Mouse (Mus musculus): ENCODE measurements around the gene Dync1i1. TPM values are rescaled to one million over a fixed set of nuclear protein-coding genes. Genes with fewer than 3 reads are reported as not detected.

Gene Dync1i1
- polyA plus RNA-seq, 1 experiment from 2014 or later = 4.5 TPM

DNA sequence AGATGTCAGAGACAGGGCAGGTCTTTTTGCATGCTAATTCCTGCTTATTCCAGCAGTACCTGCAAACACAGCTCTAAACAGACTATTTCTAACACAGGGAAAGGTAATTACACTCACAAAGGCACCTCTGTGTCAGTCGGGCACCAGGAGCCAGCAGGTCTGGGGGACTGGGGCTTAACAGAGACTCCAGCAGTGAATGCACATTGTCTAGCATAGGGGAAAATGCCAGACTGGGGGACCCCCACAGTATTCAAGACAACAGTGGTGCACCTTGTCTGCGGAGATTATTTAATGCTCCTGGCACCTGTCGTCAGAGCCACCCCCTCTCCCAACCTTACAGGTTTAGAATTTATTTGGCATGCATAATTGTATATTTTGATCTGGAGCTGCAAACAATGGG, 333.1 kb downstream of the Dync1i1 start:
- no peak overlapping the region for H3K27ac ChIP-seq (replicated peaks; ENCODE audit: low read depth, low read length)
- no peaks in the 10 kb centered on the region for H3K27me3 ChIP-seq (ENCODE audit: control insufficient read depth, insufficient read depth, low read length)
- H3K4me2 ChIP-seq (ENCODE audit: low read depth, low read length) = no peak overlapping the region
- 23% methylated on average over 3 of the region's 3 CpGs for WGBS
- H3K9me3 ChIP-seq (replicated peaks; ENCODE audit: control insufficient read depth, low read length) = no peaks in the 10 kb centered on the region
- ATAC-seq (replicated peaks; ENCODE audit: insufficient number of reproducible peaks, low FRiP score, low TSS enrichment, low read depth) (0 out of 2 replicates have a peak, but pooled peaks have one; percentile 48), DNase-seq (ENCODE audit: low spot score) (no peak)
- no peak overlapping the region for H3K9ac ChIP-seq (replicated peaks; ENCODE audit: low read length)
- H3K4me1 ChIP-seq (ENCODE audit: control insufficient read depth, insufficient read depth, low read length) = no peaks in the 10 kb centered on the region
- no peak overlapping the region for H3K4me3 ChIP-seq (ENCODE audit: low read depth, low read length)
- no peaks in the 10 kb centered on the region for H3K36me3 ChIP-seq (replicated peaks; ENCODE audit: control insufficient read depth, insufficient read depth, low read depth, low read length)

DNA sequence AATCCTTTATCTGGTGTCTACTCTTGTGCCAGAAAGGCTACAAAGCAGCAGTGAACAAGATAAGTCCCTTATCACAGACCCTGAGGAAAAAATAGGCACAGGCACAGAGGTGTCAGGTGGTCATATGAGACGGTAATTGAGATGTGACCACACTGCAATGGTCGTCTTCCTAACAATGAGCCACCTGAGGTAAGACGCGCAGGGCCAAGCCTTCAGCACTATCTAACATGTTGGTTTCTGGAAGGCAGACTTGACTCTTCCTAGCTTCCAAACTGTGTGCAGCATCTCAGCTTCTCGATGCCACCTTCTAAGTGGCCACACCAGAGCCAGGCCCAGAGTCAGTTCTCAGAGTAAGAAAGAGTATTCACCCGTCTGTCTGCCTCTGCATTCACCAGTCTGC, 341.8 kb downstream of the Dync1i1 start:
- no peaks in the 10 kb centered on the region for H3K9me3 ChIP-seq (replicated peaks; ENCODE audit: control insufficient read depth, low read length)
- 87% methylated on average over 6 of the region's 6 CpGs for WGBS
- no peaks in the 10 kb centered on the region for H3K27me3 ChIP-seq (ENCODE audit: control insufficient read depth, insufficient read depth, low read length)
- H3K4me1 ChIP-seq (ENCODE audit: control insufficient read depth, insufficient read depth, low read length) = no peaks in the 10 kb centered on the region
- H3K9ac ChIP-seq (replicated peaks; ENCODE audit: low read length) = no peak overlapping the region
- H3K36me3 ChIP-seq (replicated peaks; ENCODE audit: control insufficient read depth, insufficient read depth, low read depth, low read length) = no peaks in the 10 kb centered on the region
- H3K27ac ChIP-seq (replicated peaks; ENCODE audit: low read depth, low read length) = no peak overlapping the region
- no peak overlapping the region for H3K4me3 ChIP-seq (ENCODE audit: low read depth, low read length)
- ATAC-seq (replicated peaks; ENCODE audit: insufficient number of reproducible peaks, low FRiP score, low TSS enrichment, low read depth) (no peak), DNase-seq (ENCODE audit: low spot score) (no peak)
- H3K4me2 ChIP-seq (ENCODE audit: low read depth, low read length) = no peak overlapping the region

DNA sequence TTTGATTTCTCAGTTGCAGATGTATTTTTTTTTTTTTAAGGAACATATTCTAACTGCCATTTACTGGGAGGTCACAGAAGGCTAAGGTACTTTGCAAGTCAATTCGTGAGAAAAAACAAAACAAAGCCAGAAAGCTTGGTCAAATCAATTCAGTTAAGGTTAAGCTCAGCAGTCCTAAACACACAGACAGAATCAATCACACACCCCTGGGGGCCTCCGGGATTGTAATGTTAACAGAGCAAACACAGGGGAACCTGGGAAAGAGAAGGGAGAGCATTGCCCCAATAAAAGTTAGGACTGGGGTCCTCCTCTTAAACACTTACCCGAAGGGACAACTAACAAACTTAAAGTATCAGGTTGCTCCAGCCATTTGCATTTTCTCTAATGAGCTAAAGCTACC, 344.6 kb downstream of the Dync1i1 start:
- no peak overlapping the region for H3K27ac ChIP-seq (replicated peaks; ENCODE audit: low read depth, low read length)
- ATAC-seq (replicated peaks; ENCODE audit: insufficient number of reproducible peaks, low FRiP score, low TSS enrichment, low read depth) (no peak), DNase-seq (ENCODE audit: low spot score) (no peak)
- H3K4me3 ChIP-seq (ENCODE audit: low read depth, low read length) = no peak overlapping the region
- no peaks in the 10 kb centered on the region for H3K4me1 ChIP-seq (ENCODE audit: control insufficient read depth, insufficient read depth, low read length)
- H3K9ac ChIP-seq (replicated peaks; ENCODE audit: low read length) = no peak overlapping the region
- no peak overlapping the region for H3K4me2 ChIP-seq (ENCODE audit: low read depth, low read length)
- no peaks in the 10 kb centered on the region for H3K27me3 ChIP-seq (ENCODE audit: control insufficient read depth, insufficient read depth, low read length)
- WGBS = 11% methylated on average over 3 of the region's 3 CpGs
- no peaks in the 10 kb centered on the region for H3K9me3 ChIP-seq (replicated peaks; ENCODE audit: control insufficient read depth, low read length)
- no peaks in the 10 kb centered on the region for H3K36me3 ChIP-seq (replicated peaks; ENCODE audit: control insufficient read depth, insufficient read depth, low read depth, low read length)

DNA sequence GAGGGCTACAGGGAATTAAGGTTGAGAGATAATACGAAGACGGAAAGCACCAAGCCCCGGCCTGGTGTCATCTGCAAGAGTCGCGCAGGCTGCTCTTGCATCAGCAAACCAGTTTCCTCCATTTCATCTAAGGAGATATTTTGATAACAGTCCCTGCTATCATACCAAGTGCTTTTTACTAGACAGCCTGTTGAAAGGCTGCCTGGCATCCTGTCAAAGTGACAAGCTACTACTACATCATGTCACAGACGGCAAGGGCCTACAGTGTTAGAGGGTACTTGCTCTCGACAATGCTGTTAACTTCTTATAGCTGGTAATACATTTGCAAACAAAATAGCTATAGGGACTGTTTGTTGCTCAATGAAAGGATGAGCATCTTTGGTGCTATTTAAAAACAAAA, 345.6 kb downstream of the Dync1i1 start:
- Histone ChIP-seq H3K27me3 (ENCODE audit: control insufficient read depth, insufficient read depth, low read length) (no peaks in the 10 kb centered on the region), H3K4me3 (ENCODE audit: low read depth, low read length) (no peak overlapping the region), H3K27ac (replicated peaks; ENCODE audit: low read depth, low read length) (no peak overlapping the region), H3K4me1 (ENCODE audit: control insufficient read depth, insufficient read depth, low read length) (no peaks in the 10 kb centered on the region), H3K36me3 (replicated peaks; ENCODE audit: control insufficient read depth, insufficient read depth, low read depth, low read length) (no peaks in the 10 kb centered on the region), H3K9me3 (replicated peaks; ENCODE audit: control insufficient read depth, low read length) (no peaks in the 10 kb centered on the region), H3K9ac (replicated peaks; ENCODE audit: low read length) (no peak overlapping the region), H3K4me2 (ENCODE audit: low read depth, low read length) (no peak overlapping the region)
- WGBS = 81% methylated on average over 7 of the region's 7 CpGs
- no peak for ATAC-seq (replicated peaks; ENCODE audit: insufficient number of reproducible peaks, low FRiP score, low TSS enrichment, low read depth)
- no peak for DNase-seq (ENCODE audit: low spot score)

DNA sequence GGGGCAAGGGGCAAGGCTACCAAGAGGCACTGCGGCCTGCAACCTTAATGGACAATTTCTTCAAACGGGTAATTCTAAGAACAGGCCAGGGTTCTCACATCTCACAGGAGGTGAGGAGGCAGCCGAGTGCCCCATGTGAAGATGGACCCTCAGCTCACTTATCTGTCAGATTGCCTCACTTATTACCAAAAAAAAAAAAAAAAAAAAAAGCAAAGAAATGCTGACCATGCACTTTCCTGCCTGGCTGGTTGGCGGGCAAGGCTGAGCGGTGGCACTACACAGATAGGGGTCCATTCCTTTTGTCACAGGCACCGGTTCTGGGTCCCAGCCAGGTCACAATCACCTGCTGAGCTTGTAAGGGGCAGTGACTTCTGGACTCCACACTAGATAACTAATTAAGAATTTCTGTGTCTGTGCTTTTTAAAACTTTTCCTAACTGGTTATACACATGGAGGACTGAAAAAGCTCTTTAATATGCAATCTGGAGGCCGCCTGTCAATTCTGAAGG, 350.6 kb downstream of the Dync1i1 start:
- Histone ChIP-seq H3K27me3 (ENCODE audit: control insufficient read depth, insufficient read depth, low read length) (no peaks in the 10 kb centered on the region), H3K36me3 (replicated peaks; ENCODE audit: control insufficient read depth, insufficient read depth, low read depth, low read length) (no peaks in the 10 kb centered on the region), H3K4me1 (ENCODE audit: control insufficient read depth, insufficient read depth, low read length) (no peaks in the 10 kb centered on the region), H3K4me3 (ENCODE audit: low read depth, low read length) (no peak overlapping the region), H3K27ac (replicated peaks; ENCODE audit: low read depth, low read length) (no peak overlapping the region), H3K9me3 (replicated peaks; ENCODE audit: control insufficient read depth, low read length) (no peaks in the 10 kb centered on the region), H3K9ac (replicated peaks; ENCODE audit: low read length) (no peak overlapping the region), H3K4me2 (ENCODE audit: low read depth, low read length) (no peak overlapping the region)
- ATAC-seq (replicated peaks; ENCODE audit: insufficient number of reproducible peaks, low FRiP score, low TSS enrichment, low read depth) (no peak), DNase-seq (ENCODE audit: low spot score) (no peak)
- 85% methylated on average over 7 of the region's 7 CpGs for WGBS

DNA sequence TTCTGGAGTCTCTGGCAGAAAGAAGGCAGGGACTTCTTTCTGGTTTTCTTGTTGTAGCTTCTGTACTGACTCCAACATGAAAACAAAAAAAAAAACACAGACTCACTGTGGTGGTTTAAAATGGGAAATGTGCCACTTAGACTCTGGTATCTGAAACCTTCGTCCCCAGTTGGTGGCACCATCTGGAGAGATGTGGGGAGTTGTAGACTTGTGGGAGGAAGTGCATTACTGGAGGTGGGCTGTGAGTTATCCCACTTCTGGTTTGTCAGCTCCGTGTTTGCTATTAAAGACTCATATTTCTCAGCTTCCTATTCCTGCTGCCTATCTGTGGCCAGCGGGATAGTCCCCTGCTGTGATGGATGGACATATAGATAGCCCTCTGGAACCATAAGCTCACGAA, 351.8 kb downstream of the Dync1i1 start:
- no peak overlapping the region for H3K27ac ChIP-seq (replicated peaks; ENCODE audit: low read depth, low read length)
- 78% methylated on average over 4 of the region's 4 CpGs for WGBS
- H3K27me3 ChIP-seq (ENCODE audit: control insufficient read depth, insufficient read depth, low read length) = no peaks in the 10 kb centered on the region
- no peak overlapping the region for H3K9ac ChIP-seq (replicated peaks; ENCODE audit: low read length)
- no peaks in the 10 kb centered on the region for H3K9me3 ChIP-seq (replicated peaks; ENCODE audit: control insufficient read depth, low read length)
- H3K4me2 ChIP-seq (ENCODE audit: low read depth, low read length) = no peak overlapping the region
- no peak overlapping the region for H3K4me3 ChIP-seq (ENCODE audit: low read depth, low read length)
- DNase-seq (ENCODE audit: low spot score) = no peak
- H3K36me3 ChIP-seq (replicated peaks; ENCODE audit: control insufficient read depth, insufficient read depth, low read depth, low read length) = no peaks in the 10 kb centered on the region
- H3K4me1 ChIP-seq (ENCODE audit: control insufficient read depth, insufficient read depth, low read length) = no peaks in the 10 kb centered on the region
- ATAC-seq (replicated peaks; ENCODE audit: insufficient number of reproducible peaks, low FRiP score, low TSS enrichment, low read depth) = no peak

Other genes starting within 250 kb of the Dync1i1 start
- 1.00 and 1.1 TPM in 2 replicates for gene Pdk4, start 229.3 kb upstream of the Dync1i1 start, polyA plus RNA-seq (2014; fragmentation: Nextera tagmentation; extraction: Ambion mirVana)